Comparison of ENCODE assay signal across 7 mouse cellular contexts in the genomic region with DNA sequence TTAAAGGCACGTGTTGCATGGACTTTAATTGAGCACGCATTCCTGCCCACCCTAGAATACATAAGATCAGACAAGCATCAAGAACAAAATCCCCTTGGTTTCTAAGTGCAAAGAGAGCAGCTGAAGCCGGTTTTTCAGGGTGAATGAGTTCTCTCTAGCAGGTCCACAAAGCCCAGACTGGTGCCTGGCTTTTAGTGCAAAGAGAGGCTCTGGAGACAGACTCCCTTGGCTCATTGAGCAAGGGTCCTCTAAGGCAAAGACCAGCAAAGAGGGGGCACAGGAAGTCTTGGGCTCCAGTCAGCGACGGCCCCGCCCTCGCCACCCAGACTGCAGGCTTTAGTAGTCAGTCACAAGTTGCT. TPM values are rescaled to one million over a fixed set of nuclear protein-coding genes. Genes with fewer than 3 reads are reported as not detected.
DNase-seq lines count a peak whose midpoint lies in the region; ATAC-seq and TF ChIP-seq lines count a peak whose summit lies in the region.

No protein-coding gene starts in this region.

- WGBS in forebrain, embryonic 13.5 days: 12% methylated on average over 7 of the region's 7 CpGs
- WGBS in limb, embryonic 14.5 days: 18% methylated on average over 3 of the region's 7 CpGs
- 5% methylated on average over 7 of the region's 7 CpGs for WGBS in stomach, embryonic 15.5 days

- ATAC-seq in megakaryocyte, adult 5-6 weeks (ENCODE audit: poor library complexity, severe bottlenecking): no peak
- ATAC-seq in forebrain, embryonic 13.5 days: no peak
- ATAC-seq in limb, embryonic 14.5 days (ENCODE audit: low FRiP score, low read depth): no peak
- no peak for ATAC-seq in stomach, embryonic 15.5 days (ENCODE audit: insufficient read depth, low FRiP score, low read depth)

- peaks cover 36% of the 10 kb centered on the region for H3K27me3 ChIP-seq in megakaryocyte, embryonic 14.5 days (replicated peaks)
- H3K27me3 ChIP-seq in forebrain, embryonic 13.5 days: no peaks in the 10 kb centered on the region
- H3K27me3 ChIP-seq in limb, embryonic 14.5 days (ENCODE audit: control insufficient read depth, insufficient read depth, low read length): no peaks in the 10 kb centered on the region
- H3K27me3 ChIP-seq in stomach, embryonic 15.5 days (replicated peaks): no peaks in the 10 kb centered on the region

- peak overlapping the region; percentile 95 for H3K4me3 ChIP-seq in megakaryocyte, embryonic 14.5 days (replicated peaks)
- H3K4me3 ChIP-seq in forebrain, embryonic 13.5 days: peak overlapping the region; percentile 45
- H3K4me3 ChIP-seq in limb, embryonic 14.5 days (replicated peaks; ENCODE audit: low read length): peak overlapping the region; percentile 48
- peak overlapping the region; percentile 51 for H3K4me3 ChIP-seq in stomach, embryonic 15.5 days (replicated peaks)

- H3K36me3 ChIP-seq in megakaryocyte, embryonic 14.5 days (replicated peaks; ENCODE audit: low read length): no peaks in the 10 kb centered on the region
- H3K36me3 ChIP-seq in forebrain, embryonic 13.5 days (ENCODE audit: poor library complexity, severe bottlenecking): no peaks in the 10 kb centered on the region
- H3K36me3 ChIP-seq in limb, embryonic 14.5 days (ENCODE audit: control insufficient read depth, insufficient read depth, low read length): no peaks in the 10 kb centered on the region
- no peaks in the 10 kb centered on the region for H3K36me3 ChIP-seq in stomach, embryonic 15.5 days

- H3K27ac ChIP-seq in forebrain, embryonic 13.5 days: no peak overlapping the region
- no peak overlapping the region for H3K27ac ChIP-seq in limb, embryonic 14.5 days (replicated peaks; ENCODE audit: low read depth, low read length)
- H3K27ac ChIP-seq in stomach, embryonic 15.5 days: peak overlapping the region; percentile 65; the same call in 1 of the 2 replicates

- no peak for DNase-seq in limb, embryonic 14.5 days (ENCODE audit: low spot score)
- no peak for DNase-seq in layer of hippocampus, adult 11-12 months (ENCODE audit: low spot score)
- DNase-seq in layer of hippocampus, postnatal 25 days (ENCODE audit: extremely low spot score in 1 of 2, low spot score in 1 of 2): no peak

- peak overlapping the region; percentile 75 for H3K4me2 ChIP-seq in forebrain, embryonic 13.5 days
- peak overlapping the region; percentile 80 for H3K4me2 ChIP-seq in limb, embryonic 14.5 days (replicated peaks; ENCODE audit: low read depth, low read length, severe bottlenecking)
- H3K4me2 ChIP-seq in stomach, embryonic 15.5 days: peak overlapping the region; percentile 89

- peak overlapping the region; percentile 57 for H3K9ac ChIP-seq in forebrain, embryonic 13.5 days
- peak overlapping the region; percentile 54 for H3K9ac ChIP-seq in limb, embryonic 14.5 days (ENCODE audit: low read depth, low read length, severe bottlenecking)
- H3K9ac ChIP-seq in stomach, embryonic 15.5 days: no peak overlapping the region

- no peaks in the 10 kb centered on the region; the same call in 1 of the 2 replicates for H3K9me3 ChIP-seq in megakaryocyte, embryonic 14.5 days
- no peaks in the 10 kb centered on the region for H3K9me3 ChIP-seq in forebrain, embryonic 13.5 days (replicated peaks)
- H3K9me3 ChIP-seq in limb, embryonic 14.5 days (ENCODE audit: control insufficient read depth, low read length): no peaks in the 10 kb centered on the region
- H3K9me3 ChIP-seq in stomach, embryonic 15.5 days: no peaks in the 10 kb centered on the region

- no peak for TF ChIP-seq POLR2A in limb, embryonic 14.5 days (IDR thresholded peaks at IDR 0.05; ENCODE audit: borderline replicate concordance, extremely low read depth, insufficient read depth, insufficient read length)

- peaks cover 44% of the 10 kb centered on the region for H3K4me1 ChIP-seq in megakaryocyte, embryonic 14.5 days
- peaks cover 9% of the 10 kb centered on the region for H3K4me1 ChIP-seq in forebrain, embryonic 13.5 days
- peaks cover 6% of the 10 kb centered on the region for H3K4me1 ChIP-seq in limb, embryonic 14.5 days (ENCODE audit: control insufficient read depth, insufficient read depth, low read length)
- H3K4me1 ChIP-seq in stomach, embryonic 15.5 days: no peaks in the 10 kb centered on the region

RNA-seq across cellular contexts. Expression of a gene that starts 0.3 kb away (rescaled TPM):
- 0.21 and 0.49 TPM in 2 replicates for polyA plus RNA-seq in megakaryocyte, embryonic 14.5 days (2012; ENCODE audit: insufficient read depth, low replicate concordance)
- total RNA-seq in megakaryocyte, adult 5-6 weeks (2015): 6.2 and 7.6 TPM in 2 replicates
- 8.0 and 12.6 TPM in 2 replicates for total RNA-seq in megakaryocyte, adult 5-6 weeks (2017)
- polyA plus RNA-seq in forebrain, embryonic 13.5 days (2015; fragmentation: Nextera tagmentation; extraction: Ambion mirVana): 0.19 and 0.53 TPM in 2 replicates
- 1.3 and 1.5 TPM in 2 replicates for polyA plus RNA-seq in limb, embryonic 14.5 days (2012; rRNA removed)
- 1.0 and 1.4 TPM in 2 replicates for polyA plus RNA-seq in limb, embryonic 14.5 days (2014; fragmentation: Nextera tagmentation; extraction: Ambion mirVana)
- 2.4 and 2.8 TPM in 2 replicates for polyA plus RNA-seq in stomach, embryonic 15.5 days (2015; fragmentation: Nextera tagmentation; extraction: Ambion mirVana)
- total RNA-seq in layer of hippocampus, postnatal 25 days (2021): 1 to 10 TPM; 1.9 to 2.5 TPM

Comparison
In these comparisons a context has a peak if more than half of its experiments do, and no peak if none do; other contexts are left out.
1. H3K4me3 ChIP-seq: peak in every context shown above with its lines; median percentile 95 in megakaryocyte, embryonic 14.5 days; 51 in stomach, embryonic 15.5 days; 48 in limb, embryonic 14.5 days; 45 in forebrain, embryonic 13.5 days.